Mouse (Mus musculus) thymus, adult 2 months (tissue): ENCODE results near the gene Cmc1.

Experiments
- CTCF ChIP-seq: fragments of 200-500 bp; IDR thresholded peaks from 2 replicates; pipeline ENCODE4 v1.5.1; 2012; ENCODE audit warnings: mild to moderate bottlenecking, control low read depth, low read length, moderate library complexity, borderline replicate concordance; ENCODE audit not compliant: control insufficient read depth, poor library complexity, insufficient read depth; ENCODE audit errors: extremely low read depth
- POLR2A ChIP-seq: fragments of 200-500 bp; IDR thresholded peaks from 2 replicates; pipeline ENCODE4 v1.6.1; 2012; ENCODE audit warnings: mild to moderate bottlenecking, low read length, control low read depth, moderate library complexity; ENCODE audit not compliant: control insufficient read depth, poor library complexity, insufficient read depth; ENCODE audit errors: extremely low read depth

DNA sequence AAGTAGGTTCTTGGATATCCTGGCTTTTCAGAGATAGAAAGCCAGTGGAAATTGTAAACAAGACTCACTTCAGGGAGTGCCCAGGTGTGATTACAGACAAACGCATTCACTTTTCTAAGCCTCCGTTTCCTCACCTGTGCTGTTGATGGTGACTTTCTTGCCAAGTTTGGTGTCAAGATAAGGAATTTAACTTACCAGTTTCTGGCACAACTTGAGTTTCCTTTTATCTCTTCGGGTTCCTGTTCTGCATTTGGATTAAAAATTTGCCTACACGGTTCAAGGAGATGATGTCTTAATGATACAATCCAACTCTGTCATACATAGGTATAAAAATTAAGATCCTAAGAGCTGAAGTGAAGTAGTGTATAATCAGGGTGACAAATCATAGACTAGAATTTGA is 107.2 kb downstream of the Cmc1 start:
- TF ChIP-seq POLR2A: no peak
- TF ChIP-seq CTCF: no peak
